Mouse (Mus musculus): ENCODE measurements around the gene Jakmip3. TPM values are rescaled to one million over a fixed set of nuclear protein-coding genes. Genes with fewer than 3 reads are reported as not detected.

Jakmip3 gene
- total RNA-seq, 2 experiments from 2014 or later = 4.4 to 5.4 TPM

GRCm38 (mm10) chr7:139094761-139095160 lies 154.2 kb downstream of the Jakmip3 start:
- DNase-seq (ENCODE audit: low spot score in 2 of 2) = no peak

- DNase-seq (ENCODE audit: low spot score in 2 of 2) = no peak
Observed at GRCm38 (mm10) chr7:139095282-139095681, 154.8 kb downstream of the Jakmip3 start.

DNA sequence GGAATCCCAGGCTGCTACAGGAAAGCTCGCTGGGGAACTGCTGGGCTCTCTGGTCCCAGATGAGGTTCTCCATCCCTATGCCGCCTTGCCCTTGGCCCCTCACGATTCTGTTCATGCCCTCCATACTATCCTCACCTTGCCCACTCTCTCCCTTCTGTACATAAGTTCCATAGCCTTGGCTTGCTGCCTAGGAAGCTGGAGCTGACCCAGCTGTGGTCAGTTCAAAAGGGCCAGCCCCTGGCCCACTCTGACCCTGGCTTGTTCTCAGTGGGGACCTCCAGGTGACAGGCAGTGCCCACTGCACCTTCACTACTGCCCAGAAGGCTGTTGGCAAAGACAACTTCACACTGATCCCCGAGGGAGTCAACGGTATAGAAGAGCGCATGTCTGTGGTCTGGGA lies 155.9 kb downstream of the Jakmip3 start:
- DNase-seq (ENCODE audit: low spot score in 2 of 2) = no peak

GRCm38 (mm10) chr7:139100531-139101095 lies 160.1 kb downstream of the Jakmip3 start:
- DNase-seq (ENCODE audit: low spot score in 2 of 2) = no peak

- no peak for DNase-seq (ENCODE audit: low spot score in 2 of 2)
Observed at GRCm38 (mm10) chr7:139101286-139101804, 160.8 kb downstream of the Jakmip3 start.

DNA sequence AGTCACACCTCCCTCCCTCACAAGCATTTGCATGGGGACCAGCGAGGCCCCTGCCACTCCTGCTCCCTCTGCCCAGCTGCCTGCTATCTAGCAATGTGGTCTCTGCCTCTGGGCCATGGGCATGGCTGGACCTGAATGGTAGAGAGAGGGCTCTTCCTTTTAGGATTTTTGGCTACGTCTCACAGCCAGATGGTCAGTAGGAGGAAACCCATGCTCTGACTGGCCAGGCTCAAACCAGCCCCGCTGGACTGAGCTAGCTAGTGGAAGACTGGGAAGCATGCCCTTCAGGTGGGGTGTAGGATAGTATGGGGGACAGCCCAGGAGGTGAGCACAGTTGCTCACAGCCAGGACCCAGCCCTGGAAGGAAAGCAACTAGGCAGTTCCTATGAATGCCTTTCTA lies 161.3 kb downstream of the Jakmip3 start:
- no peak for DNase-seq (ENCODE audit: low spot score in 2 of 2)

DNA sequence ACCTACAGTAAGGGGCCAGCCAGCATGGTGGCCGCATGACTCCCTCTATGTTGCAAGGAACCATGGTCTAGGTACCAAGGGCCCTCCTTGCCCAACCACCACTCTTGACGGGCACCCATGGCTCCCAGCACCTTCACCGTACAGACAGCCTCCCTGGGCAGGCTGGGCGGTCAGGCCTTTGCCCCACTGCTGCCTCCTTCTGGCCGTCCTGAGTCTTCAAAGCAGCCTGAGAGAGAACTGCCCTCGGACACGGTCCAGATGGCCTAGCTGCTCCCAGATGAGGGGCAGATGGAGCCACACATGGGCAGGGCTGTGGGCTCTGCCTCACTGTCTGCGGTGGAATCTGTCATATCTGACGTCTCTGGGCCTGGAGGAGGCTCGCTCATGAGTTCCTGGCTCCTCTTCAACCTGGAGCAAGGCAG lies 163.4 kb downstream of the Jakmip3 start:
- DNase-seq (ENCODE audit: low spot score in 2 of 2) = no peak

GRCm38 (mm10) chr7:139105076-139105475 lies 164.5 kb downstream of the Jakmip3 start:
- no peak for DNase-seq (ENCODE audit: low spot score in 2 of 2)

GRCm38 (mm10) chr7:139105705-139106104 lies 165.2 kb downstream of the Jakmip3 start:
- no peak for DNase-seq (ENCODE audit: low spot score in 2 of 2)

DNA sequence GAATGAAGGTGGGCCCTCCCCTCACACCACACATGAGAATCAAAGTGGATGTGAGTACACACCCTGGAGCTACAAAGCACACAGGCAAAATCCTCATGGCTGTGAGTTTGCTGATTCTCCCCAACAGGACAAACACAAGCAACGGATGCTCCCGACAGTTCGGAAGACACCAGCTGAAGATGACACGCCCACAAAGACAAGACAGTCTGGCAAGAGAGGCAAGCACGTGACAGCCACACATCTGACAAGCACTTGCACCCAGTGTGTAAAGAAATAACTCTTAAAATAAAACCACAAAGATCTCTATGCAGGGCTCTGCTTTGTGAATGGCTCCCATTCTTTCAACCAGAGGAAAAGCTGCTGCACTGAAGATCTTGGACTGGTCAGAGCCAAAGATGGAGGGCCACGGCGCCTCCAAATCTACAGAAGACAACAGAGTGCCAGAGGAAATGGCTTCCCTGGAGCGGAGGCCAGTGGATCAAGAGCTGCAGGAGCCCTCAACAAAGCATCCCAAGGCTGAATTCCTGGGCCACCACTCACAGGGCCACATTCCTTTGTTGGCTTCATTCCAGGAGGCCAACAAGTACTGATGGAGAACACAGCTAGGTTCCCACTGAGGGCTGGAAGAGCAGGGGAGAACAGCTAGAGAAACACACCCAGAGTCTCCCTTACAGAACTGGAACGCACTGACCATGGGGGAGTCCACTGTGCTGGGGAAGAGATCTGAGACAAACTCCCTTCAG lies 167.5 kb downstream of the Jakmip3 start:
- DNase-seq (ENCODE audit: low spot score in 2 of 2) = peak in 1 of 2 experiments; percentile 15

GRCm38 (mm10) chr7:139119152-139119774 lies 178.7 kb downstream of the Jakmip3 start:
- peak; percentile 84 to 85 for DNase-seq (ENCODE audit: low spot score in 2 of 2)

DNA sequence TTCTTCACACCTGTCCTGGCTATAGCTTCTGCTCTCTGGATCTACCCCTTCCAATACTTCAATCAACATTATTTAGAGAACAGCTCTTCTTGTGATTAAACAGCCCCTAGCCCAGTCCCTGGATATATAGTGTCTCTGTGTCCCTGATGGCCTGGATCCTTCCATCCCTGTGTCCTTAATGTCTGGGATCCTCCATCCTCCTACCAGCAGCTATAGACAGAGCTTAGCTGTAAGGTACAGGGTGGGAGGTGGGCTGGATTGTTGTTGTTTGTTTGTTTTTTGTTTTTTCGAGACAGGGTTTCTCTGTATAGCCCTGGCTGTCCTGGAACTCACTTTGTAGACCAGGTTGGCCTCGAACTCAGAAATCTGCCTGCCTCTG lies 179.2 kb downstream of the Jakmip3 start:
- DNase-seq (ENCODE audit: low spot score in 2 of 2) = no peak

- DNase-seq (ENCODE audit: low spot score in 2 of 2) = no peak
Observed at GRCm38 (mm10) chr7:139125881-139126280, 185.4 kb downstream of the Jakmip3 start.

DNA sequence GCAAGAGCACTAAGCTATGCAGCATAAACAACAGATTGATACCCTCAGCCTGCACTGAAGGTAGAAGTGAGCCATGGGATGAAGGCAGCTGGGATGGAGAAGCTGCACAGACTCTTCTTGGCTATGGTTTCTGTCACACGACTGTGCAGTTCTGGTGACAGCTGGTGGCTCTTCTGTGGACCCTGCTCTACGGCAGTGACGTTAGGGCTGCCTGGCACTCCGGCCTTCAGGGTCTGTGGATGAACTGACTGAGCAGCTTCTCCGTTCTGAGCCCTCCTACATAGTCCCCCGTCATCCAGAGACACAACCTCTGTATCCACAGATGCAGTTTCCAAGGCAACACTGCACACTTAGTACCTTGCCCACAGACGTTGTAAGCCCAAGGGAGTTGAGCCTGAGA lies 186.0 kb downstream of the Jakmip3 start:
- DNase-seq (ENCODE audit: low spot score in 2 of 2) = no peak

GRCm38 (mm10) chr7:139128994-139129393 lies 188.5 kb downstream of the Jakmip3 start:
- DNase-seq (ENCODE audit: low spot score in 2 of 2) = no peak

DNA sequence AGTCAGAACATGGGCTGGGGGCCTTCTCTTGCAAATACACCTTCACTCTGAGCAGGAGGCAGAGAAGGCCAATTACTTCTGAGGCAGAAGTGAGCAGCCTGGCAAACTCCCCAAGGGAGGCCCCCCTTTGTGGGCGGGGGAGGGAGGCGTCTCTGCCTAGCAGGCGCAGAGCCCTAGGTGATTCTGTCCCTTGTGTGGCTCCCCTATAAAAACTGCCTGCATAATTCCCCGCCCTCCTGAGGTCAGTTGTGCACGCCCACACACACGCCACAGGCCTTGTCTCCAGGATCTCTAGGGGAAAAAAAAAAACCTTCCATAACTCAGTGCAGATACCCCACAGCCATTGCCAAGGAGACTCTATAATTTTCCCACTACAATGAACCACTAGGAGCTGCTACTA lies 189.8 kb downstream of the Jakmip3 start:
- DNase-seq (ENCODE audit: low spot score in 2 of 2) = no peak

DNA sequence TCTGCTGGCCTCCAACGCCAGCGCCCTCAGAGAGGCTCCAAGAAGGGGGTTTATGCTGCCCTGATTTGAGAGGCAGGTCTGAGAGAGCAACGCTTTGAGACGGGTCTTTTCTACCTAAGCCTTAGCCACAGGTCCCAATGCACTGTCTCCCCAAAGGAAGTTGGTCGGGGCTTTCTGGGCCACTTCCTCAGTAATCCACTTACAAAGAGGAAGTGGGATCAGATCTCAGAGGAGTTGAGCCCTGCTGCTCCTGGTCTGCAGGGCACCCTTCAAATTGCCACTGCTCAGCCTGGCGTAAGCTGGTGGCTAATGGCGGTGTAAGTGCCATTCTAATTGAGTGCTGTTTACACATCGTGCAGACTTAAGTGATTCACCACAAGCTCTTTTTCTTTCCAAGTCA lies 191.0 kb downstream of the Jakmip3 start:
- DNase-seq (ENCODE audit: low spot score in 2 of 2) = no peak

- DNase-seq (ENCODE audit: low spot score in 2 of 2) = peak; percentile 35 to 51
Observed at GRCm38 (mm10) chr7:139133446-139133845, 192.9 kb downstream of the Jakmip3 start.

All from adrenal gland, adult 18-20 months (tissue).